Mouse (Mus musculus) fat pad, adult 2 months (tissue): Measurements from ENCODE around the gene Gpx3.
"Not testable (repeated sequence)": the region's sequence is repeated elsewhere in the genome, so short reads cannot be mapped to it uniquely, and the experiment has no call there.

ENCODE experiments used
- DNase-seq: peaks from one replicate; pipeline ENCODE4 v3.0.0-alpha.2; 2011; ENCODE audit warnings: low read depth, low spot score; ENCODE audit errors: extremely low read depth

The Gpx3 gene

GRCm38 (mm10) chr11:54902333-54903323, at the start of gene Gpx3:
TSS of gene Gpx3 (plus strand) at chr11:54902453.
- DNase-seq, result no peak

GRCm38 (mm10) chr11:54858880-54859279, 43.4 kb upstream of the Gpx3 start:
- not testable (repeated sequence) for DNase-seq

GRCm38 (mm10) chr11:54859322-54860165, 42.7 kb upstream of the Gpx3 start:
- no peak for DNase-seq

- peak; percentile 95 for DNase-seq
These were observed 41.8 kb upstream of the Gpx3 start, which contains the start of gene Lyrm7 for GRCm38 (mm10) chr11:54860256-54861038. TSS of gene Lyrm7 (minus strand) at chr11:54860916.

GRCm38 (mm10) chr11:54861471-54862420, 40.5 kb upstream of the Gpx3 start:
- peak; percentile 77 for DNase-seq

GRCm38 (mm10) chr11:54862621-54863520, 39.4 kb upstream of the Gpx3 start:
- no peak for DNase-seq

GRCm38 (mm10) chr11:54865330-54866085, 36.7 kb upstream of the Gpx3 start:
- no peak for DNase-seq

GRCm38 (mm10) chr11:54866119-54867048, 35.9 kb upstream of the Gpx3 start, which contains the start of gene Hint1:
TSS of gene Hint1 (plus strand) at chr11:54866383.
- no peak for DNase-seq

GRCm38 (mm10) chr11:54867049-54867385, 35.2 kb upstream of the Gpx3 start:
- no peak for DNase-seq

- DNase-seq, result no peak
These were observed 34.3 kb upstream of the Gpx3 start for GRCm38 (mm10) chr11:54867903-54868434.

GRCm38 (mm10) chr11:54868445-54868844, 33.8 kb upstream of the Gpx3 start:
- DNase-seq, result no peak

- no peak for DNase-seq
These were observed 32.9 kb upstream of the Gpx3 start for GRCm38 (mm10) chr11:54869318-54869717.

GRCm38 (mm10) chr11:54871831-54872537, 30.3 kb upstream of the Gpx3 start:
- DNase-seq, result no peak

GRCm38 (mm10) chr11:54876031-54876430, 26.2 kb upstream of the Gpx3 start:
- DNase-seq, result no peak

- DNase-seq, result no peak
These were observed 23.4 kb upstream of the Gpx3 start for GRCm38 (mm10) chr11:54878893-54879292.

- no peak for DNase-seq
These were observed 22.8 kb upstream of the Gpx3 start for GRCm38 (mm10) chr11:54879434-54879833.
